Mouse (Mus musculus): Measurements from ENCODE around the gene Chchd5.

The Chchd5 gene

DNA sequence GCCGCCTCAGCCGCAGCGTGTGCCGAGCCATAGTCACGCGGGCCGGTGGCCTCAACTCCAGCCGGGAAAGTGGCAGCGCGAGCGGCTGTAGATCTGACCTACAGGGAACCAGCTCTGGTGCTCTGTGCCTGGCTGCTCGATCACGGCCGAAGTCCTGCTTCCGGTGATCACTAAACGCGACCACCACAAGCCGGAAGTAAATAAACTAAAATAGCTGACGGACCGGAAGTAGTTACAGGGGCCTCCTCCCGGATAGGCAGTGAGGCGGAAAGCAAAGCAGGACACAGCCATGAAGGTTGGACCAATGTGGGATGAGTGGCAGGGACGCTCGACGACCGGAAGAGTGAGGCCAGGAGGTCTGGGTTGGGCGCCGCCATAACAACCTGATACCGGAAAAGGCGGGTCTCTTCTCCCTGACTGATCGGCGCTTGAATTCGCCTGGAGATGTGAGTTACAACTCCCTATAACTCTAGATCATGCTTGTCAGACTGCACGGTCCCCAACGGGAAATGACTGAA, at the start of gene Chchd5:
TSS of gene Chchd5 (plus strand) at position 289 of the 518 bp plus-strand sequence.
- peak; percentile 97 for DNase-seq (ENCODE audit: low spot score)

DNA sequence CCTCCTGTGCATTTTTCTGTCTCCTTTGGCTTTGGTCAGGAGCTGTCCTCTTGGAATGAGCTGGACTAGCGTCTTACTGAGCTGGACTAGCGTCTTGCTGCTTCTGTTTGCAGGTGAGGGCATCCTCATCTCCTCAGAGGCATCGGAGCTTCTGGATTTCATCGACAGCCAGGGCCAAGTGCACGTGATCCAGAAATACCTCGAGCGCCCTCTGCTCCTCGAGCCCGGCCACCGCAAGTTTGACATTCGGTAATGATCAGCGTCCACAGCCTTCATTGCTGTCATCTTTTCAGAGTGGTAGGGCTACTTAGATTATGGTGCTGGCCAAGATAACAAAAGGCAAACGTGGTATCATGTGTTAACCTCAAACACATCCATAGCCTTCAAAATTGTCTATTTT, 48.4 kb upstream of the Chchd5 start:
- no peak for DNase-seq (ENCODE audit: low spot score)

DNA sequence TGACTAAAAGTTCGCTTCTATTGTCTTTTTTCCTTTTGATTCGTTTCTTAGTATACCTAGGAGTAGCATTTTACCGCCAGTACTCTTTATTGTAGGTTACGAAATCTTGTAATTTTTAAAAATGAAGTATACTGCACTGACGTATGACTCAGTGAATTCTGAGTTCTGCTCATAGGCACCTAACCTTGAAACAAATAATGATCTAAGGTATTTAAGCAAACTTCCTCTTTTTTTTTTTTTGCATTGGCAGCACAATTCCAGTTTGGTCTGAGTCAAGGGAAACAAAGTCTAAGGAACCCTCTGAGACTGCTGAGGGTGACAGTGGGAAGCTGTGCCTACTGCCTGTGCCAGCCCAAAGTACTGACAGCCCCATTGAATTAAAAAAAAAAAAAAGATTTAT, 46.0 kb upstream of the Chchd5 start:
- no peak for DNase-seq (ENCODE audit: low spot score)

DNA sequence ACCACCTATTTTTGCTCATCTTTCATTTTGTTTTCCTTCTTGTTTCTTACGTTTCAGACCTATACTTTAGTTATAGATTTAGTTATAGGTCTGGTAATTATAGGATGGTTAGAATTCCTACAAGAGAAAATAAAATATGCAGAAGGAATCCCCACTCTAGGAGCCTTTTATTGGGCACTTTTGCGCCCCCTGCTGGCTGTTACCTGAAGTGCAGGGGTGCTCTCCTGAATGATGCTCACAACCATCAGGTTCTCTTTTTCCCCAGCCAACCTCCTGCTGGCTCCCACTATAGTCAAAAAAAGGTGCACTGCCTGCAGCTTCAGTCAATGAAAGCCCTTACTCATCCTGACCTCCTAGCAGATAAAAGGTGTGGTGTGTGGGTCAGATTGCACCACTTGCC, 44.5 kb upstream of the Chchd5 start:
- no peak for DNase-seq (ENCODE audit: low spot score)

DNA sequence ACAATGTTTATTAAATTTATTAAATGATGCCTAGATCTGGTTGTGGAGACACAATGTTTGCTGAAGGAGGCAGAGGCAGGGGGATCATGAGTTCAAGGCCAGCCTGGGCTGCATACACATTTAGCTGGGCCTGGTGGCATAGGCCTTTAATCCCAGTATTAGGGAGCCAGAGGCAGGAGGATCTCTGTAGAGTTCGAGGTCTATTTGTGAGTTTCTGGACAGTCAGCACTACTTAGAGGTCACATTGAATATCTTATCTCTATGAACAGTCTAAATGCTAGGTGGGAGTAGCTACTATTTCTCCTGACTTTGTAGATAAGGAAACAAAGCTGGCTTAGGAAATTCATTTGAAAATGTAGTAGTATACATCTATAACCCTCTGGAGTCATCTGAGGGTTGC, 42.0 kb upstream of the Chchd5 start:
- DNase-seq (ENCODE audit: low spot score), result no peak

DNA sequence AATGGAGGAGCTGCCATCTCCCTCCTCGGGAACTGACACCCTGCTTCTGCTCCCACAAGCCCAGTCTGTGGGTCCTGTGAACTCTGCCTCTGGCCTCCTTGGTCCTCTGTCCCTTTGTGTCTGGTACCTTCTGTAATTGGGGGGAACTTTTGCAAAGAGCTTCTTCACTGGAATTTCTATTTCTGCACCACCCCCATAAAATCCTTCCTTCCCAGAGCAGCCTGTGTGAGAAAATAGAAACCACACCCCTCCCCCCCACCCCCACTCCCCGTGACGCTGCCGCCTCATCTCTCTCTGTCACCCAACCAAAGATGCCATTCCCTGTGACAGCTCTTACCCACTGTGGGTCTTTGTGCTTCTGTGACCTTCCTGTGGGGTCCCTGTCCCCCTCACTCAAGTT, 39.1 kb upstream of the Chchd5 start:
- no peak for DNase-seq (ENCODE audit: low spot score)

DNA sequence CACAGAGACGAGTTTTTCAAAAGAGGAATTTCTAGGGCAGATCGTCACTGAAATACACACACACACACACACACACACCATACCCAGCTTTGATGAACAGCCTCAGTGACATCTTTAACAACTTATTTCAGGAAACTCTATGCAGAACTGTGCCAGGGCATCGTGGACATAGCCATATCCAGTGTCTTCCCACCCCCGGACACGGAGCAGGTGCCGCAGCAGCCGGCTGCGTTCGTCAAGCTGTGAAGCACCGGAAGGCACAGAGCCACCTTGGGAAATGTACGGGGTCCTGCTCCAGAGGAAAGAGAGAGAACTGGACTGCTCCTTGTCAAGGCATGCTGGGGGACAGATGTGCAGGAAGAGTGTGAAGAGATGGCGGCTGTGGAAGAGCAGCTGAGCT, 36.7 kb upstream of the Chchd5 start:
- no peak for DNase-seq (ENCODE audit: low spot score)

DNA sequence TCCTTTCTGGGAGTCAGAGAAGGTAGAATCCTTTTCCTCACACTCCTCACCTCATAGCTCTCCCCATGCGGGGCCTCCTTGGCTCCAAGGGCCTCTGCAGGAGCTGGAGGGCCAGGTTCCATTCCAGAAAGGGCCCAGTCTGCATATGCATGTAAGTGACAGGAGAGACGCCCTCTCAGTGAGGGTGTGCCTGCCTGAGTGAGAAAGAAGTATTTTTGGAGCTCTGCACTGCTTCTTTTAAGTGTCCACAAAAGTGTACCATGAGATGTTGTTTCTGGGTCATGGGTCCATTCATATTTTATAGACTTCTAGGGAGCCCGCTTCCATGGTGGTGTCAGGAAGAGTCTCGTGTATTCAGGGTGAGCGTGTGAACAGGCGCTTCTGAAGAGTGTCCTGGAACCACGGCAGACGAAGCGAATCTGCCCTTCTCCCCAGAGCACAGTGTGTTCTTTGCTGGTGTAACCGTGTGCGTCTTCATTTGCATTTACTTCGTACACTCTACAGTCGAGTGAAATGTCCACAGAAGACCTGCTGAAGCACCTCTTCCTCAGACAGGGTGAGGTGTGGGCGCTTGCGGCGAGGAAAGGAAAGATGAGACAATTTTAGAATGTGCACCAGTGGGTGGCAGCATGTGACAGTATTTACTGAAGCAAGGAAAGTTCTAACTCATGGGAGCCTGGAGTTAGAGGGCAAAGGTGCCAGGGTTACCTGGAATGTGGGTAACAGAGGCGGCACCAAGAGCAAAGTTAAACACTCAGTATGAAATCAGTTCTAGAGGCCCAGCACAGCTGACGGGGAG, 35.4 kb upstream of the Chchd5 start:
- no peak for DNase-seq (ENCODE audit: low spot score)

DNA sequence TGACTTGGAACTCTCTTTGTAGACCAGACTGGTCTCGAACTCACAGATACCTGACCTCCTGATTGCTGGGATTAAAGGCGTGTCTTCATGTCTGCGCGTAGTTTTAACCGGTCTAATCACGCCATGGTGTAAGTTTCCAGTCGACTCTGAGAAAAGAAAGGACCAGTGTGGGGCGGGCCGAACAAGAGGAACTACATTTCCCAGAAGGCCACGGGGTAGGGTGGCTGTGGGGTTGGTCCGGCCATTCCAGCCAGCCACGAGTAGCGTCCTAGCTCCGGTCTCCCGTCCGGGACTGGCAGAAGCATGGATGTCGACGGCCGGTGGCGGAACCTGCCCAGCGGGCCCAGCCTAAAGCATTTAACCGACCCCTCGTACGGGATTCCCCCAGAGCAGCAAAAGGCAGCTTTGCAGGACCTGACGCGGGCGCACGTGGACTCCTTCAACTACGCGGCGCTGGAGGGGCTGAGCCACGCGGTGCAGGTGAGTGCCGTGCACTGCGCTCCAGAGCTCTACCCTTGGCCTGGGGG, 28.7 kb upstream of the Chchd5 start, which contains the start of gene Polr1b:
TSS of gene Polr1b (plus strand) at position 212 of the 527 bp plus-strand sequence.
- peak; percentile 95 for DNase-seq (ENCODE audit: low spot score)

DNA sequence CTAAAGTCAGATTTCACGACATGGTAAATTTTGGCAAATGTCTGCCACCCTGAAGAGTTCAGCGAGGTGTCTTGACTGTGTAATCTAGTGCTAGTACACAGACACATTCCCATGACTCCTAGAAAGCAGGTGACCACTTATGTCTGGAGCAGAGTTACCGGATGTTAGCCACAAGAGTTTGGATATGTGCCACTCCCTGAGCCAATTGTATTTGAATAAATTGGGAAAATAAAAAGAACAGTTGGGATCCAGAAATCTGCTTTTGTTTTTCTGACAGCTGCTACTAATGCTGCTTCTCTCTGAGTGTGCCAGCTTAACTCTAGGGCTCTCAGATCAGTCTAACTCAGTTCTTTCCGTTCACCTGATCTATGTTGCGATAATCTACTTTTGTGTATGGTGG, 16.6 kb upstream of the Chchd5 start:
- no peak for DNase-seq (ENCODE audit: low spot score)

DNA sequence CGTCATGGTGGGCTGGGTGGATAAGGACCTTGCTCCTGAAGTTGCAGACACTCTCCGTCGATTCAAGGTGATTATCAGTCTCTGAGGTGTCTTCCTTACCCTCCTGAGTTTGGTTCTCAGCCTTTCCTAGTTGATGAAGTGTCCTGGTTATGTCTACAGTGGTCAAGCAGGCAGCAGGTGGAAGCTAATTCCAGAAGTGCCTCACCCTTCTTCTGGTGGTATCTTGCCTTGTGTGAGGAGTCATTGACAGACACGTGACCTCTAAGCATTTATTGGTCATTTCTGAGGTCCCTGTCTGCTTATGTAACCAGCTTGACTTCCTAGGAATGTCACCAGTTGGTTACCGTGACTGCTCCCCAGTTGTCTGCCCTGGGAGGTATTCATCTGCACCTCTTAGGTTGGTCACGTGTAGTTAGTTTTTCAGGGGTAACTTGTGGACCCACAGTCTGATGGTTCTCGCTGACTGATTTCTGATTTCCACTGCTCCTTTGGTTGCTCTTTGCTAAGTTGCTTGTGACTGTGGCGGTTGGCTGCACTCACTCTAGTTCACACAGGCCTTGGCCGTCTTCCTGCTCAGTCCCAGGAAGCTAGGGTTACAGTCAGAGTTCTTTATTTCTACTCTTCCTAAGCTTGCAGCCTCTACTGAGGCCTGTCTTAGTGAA, 13.7 kb upstream of the Chchd5 start:
- no peak for DNase-seq (ENCODE audit: low spot score)

DNA sequence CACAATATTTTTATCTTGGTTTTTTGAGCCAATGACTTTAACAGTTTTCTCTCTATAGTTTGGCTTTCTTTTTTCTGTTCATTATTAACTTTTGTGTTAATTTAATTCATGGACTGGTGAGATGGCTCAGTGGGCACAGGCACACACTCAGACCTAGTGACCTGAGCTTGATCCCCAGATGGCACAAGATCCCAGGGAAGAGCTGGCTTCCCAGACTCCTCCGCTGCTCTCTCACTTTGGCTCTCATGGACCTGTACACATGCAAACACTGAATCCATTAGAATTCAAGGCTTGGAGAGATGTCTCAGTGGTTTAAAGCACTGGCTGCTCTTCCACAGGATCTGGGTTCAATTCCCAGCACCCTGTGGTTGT, 13.1 kb upstream of the Chchd5 start:
- no peak for DNase-seq (ENCODE audit: low spot score)

DNA sequence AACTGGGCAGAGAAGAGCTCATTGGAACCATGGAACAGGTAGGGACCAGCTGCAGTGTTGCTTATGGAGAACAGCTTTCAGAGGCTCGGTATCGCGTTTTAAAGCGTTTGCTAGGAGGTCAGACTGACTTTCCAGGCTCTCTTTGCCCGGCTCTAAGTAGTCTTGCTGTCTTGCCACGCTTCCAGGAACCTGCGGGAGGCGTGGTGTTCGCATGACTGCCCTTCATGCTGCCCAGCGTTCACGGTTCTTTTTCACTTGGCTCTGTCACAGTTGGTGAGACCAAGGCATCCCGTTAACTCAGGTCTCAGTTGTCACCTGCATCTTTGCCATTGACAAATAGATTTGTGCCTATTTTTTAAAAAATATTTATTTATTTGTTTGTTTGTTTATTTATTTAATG, 11.4 kb upstream of the Chchd5 start:
- no peak for DNase-seq (ENCODE audit: low spot score)

DNA sequence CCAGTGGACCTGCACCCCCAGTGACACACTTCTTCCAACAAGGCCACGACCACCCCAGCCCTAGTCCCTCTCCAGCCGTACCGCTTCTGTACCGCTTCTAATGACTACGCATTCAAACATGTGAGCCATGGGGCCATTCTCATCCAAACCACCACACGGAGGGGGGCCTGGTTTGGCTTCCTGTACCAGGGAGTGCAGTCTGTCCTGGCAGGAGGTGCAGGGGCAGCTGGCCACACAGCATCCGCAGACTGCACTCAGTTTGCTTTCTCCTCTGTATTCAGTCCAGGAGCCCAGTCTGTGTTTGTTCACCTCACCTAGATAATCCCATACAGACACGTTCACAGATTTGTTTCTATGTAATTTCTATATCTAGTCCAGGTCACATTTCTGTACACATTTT, 7.5 kb upstream of the Chchd5 start:
- DNase-seq (ENCODE audit: low spot score), result no peak

DNA sequence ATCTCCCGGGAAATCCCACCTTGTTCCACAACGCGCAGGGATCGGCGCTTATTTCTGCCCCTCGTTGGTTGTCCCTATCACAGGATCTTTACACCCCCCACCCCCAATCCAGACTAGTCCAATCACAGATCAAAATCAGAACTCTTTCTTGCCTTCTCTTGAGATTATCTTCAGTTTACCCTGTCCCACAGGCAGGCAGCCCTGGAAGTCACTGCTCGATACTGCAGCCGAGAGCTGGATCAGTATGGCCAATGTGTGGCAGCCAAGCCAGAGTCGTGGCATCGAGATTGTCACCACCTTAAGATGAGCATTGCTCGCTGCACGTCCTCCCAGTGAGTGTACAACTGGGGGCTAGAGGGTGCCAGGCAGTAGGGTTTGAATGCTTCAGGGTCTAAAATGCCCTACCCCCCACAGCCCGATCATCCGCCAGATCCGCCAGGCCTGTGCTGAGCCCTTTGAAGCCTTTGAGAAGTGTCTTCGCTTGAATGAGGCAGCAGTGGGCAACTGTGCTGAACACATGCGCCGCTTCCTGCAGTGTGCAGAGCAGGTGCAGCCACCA, 566 bp downstream of the Chchd5 start:
- no peak for DNase-seq (ENCODE audit: low spot score)

DNA sequence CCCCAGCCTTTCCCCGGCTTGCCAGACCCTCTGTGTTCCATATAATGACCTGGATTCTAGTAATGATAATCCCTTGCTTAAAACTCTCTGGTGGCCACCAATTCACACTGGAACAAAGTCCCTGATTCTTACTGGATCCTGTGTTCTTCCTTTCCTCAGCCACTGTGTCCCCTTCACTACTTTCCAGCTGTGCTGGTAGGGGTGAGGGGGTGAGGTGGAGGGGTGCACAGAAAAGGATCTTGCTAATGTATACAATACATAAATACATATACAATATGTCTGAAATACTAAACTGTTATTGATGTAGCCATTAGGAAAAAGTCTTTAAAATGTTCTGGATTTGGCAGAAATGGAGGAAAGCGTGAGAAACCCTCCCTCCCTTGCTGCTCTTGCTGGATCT, 1.3 kb downstream of the Chchd5 start:
- no peak for DNase-seq (ENCODE audit: low spot score)

DNA sequence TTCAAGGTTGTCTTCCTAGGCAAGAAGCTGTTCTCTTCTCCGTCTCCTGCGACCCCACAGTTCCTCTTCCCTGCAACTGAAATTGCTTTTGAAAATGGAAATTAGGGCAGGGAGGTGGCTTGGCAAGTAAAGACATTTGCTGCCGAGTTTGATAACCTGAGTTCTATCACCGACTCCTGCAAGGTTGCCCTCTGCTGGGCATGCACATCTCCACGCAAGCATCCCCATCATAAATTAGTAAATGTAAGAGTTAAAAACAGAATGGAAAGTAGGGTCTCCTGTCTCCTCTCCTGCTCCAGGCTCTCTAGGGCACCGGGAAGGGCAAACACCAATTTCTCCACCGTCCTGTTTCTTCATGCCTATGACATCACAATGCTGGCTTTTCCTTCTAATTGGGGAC, 2.7 kb downstream of the Chchd5 start:
- no peak for DNase-seq (ENCODE audit: low spot score)

DNA sequence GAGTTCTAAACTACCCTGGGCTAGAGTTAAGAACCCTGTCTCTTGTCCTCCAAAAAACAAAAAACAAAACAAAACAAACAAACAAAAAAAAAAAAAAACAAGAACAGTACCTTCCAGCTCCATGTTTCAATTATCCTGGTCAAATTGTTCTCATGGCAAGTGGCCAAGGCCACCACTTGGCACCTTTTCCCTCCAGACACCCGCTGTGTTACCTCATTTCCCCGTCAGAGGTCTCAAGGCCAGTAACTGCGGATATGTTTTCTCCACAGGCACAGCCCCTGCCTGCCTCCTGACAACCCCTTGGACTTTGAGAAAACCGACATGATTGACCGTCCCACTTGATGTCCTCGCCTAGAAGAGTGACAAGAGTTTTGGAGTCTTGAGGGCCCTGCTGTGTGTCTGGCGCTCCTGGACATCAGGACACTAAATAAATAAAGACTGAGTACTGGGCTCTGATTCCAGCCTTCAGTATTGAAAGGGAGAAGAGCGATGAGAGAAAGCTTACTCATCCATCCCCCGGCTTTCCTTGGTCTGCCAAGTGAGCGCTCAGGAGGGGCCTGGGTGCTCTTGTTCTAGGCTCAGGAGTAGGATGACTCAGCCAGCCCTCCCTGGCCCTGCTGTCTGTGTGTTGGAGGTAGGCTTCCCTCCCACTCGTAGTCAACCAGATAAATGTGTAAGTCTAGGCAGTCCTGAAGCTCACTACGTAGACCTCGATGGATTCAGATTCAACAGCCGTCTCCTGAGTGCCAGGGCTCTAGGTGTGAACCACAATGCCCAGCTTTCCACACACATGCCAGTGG, 3.7 kb downstream of the Chchd5 start:
- DNase-seq (ENCODE audit: low spot score), result no peak

DNA sequence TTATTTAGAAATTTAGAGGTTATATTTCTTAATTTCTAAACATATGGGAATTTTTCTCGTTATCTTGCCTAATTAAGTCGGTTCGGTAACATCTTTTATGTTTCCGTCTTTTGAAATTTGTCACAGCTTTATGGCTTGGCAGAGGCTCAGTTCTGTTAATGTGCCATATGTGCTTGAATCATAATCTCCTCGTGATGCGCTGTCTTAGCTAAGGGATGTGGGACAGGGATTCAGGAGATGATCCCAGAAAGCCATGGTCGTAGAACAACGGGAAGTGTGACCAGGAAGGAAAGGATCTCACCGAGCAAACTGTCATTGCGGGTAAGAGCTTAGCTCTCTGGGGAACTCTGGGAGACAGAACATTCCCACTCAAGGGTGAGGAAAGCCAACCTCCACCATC, 10.4 kb downstream of the Chchd5 start:
- DNase-seq (ENCODE audit: low spot score), result no peak

DNA sequence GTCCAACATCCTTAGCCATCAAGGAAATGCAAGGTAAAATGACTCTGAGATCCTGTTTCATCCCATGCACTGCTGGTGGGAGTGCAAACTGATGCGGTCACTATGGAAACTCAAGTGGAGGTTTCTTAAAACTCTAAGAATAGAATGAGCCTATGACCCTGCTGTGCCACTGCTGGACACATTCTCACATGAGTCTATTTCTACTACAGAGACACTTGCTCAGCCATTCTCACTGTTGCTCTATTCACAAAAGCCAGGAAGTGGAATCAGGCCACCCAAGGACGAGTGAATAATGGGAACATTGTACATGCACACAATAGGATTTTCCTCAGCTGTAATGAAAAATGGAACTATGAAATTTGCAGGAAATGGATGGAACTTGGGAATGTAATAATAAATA, 19.3 kb downstream of the Chchd5 start:
- no peak for DNase-seq (ENCODE audit: low spot score)

DNA sequence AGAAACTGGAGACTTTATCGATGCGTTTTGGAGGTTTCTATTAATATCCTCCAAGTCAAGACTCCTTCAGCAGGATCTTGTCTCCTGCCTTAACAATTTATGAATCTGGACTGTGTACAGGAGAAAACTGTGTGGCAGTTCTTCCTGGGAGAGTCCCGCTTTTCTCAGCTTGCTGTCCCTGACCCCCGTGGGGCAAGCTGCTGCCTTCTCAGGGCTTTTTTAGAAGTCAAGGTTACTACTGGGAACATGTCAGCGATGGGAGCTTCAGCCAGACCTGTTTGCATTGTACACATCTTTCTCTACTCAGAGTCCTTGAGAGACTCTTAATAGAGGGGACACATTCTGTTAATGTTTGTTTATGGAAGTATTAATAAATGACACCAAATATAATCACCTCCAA, 20.9 kb downstream of the Chchd5 start:
- DNase-seq (ENCODE audit: low spot score), result no peak

DNA sequence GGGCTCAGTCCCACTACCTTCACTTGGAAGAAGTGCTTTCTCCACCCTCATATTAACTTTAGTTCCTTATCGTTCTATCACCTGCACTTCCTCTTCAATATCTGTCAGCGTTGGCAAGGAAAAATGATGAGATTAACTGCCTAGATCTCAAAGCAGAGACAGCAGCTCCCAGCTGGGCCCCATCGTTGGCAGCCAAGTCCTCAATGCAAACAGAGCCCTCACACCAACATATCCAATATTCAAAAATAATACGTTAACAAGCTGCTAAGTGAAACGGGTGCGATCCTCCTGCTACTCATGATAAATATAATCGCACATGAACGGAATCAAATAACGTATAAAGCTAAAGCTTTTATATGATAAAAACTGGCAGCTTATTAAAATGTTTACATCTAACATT, 21.6 kb downstream of the Chchd5 start:
- no peak for DNase-seq (ENCODE audit: low spot score)
